Mouse (Mus musculus) frontal cortex, adult (tissue): ENCODE measurements around the gene Dnajb1.

Source experiments
- ATAC-seq: cut with Nextera tagmentation; 2 replicates; pipeline ENCODE4 v1.9.2; 2017; ENCODE audit warnings: mild to moderate bottlenecking, moderate library complexity, mixed read lengths; ENCODE audit not compliant: low TSS enrichment

Gene Dnajb1

DNA sequence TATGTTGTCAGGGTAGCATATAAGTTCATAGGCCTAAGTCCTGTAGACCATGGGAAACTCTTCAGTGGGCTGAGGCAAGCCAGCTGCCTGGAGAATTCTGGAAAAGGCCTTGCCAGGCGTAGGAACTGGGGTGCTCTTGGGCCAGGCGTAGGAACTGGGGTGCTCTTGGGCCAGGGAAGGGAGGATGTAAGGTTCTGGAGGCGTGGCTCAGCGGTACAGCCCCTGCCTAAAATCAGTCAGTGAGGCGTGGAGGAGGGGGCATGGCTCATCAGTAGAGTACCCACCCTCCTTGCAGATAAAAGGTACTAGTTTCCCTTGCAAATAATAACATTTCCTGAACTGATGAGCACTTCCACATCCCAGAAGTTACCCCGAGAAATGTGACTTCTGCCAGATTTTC lies 46.7 kb downstream of the Dnajb1 start:
- ATAC-seq = no peak

- no peak for ATAC-seq
Measured at GRCm38 (mm10) chr8:83656043-83656442, 48.0 kb downstream of the Dnajb1 start.

DNA sequence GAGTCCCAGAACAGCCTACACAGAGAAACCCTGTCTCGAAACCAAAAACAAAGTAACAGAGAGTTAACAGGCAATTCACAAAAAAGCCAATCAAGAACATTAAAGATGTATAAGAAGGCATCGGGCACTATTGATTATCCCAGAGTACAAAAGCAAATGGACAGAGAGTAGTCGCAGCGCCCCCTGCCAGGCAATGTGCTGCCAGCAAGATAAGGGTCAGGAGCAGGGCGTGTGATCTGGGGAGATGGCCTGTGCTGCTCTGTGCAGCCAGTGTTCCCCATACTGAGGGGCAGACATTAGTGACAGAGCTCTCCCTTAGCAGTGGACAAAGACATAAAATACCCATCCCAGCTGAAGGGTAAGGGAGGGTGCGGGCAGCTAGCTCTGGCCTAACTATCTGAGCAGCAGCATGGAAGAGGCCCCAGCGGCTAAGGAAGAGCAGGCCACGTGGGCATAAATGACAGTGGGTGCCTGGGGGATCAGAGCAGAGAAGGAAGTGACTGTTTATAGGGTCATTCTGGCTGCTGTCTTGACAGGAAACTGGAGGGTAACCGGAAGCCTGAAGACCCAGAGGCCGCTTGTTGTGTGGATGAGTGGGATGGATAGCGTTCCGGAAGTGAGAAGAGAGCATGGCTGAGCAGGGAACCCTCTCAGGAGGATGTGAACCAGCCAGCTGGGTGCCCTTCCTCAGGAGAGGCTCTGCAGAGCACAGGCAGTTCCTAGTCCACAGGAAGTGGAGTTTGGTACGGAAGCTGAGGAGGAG lies 48.7 kb downstream of the Dnajb1 start:
- no peak for ATAC-seq

DNA sequence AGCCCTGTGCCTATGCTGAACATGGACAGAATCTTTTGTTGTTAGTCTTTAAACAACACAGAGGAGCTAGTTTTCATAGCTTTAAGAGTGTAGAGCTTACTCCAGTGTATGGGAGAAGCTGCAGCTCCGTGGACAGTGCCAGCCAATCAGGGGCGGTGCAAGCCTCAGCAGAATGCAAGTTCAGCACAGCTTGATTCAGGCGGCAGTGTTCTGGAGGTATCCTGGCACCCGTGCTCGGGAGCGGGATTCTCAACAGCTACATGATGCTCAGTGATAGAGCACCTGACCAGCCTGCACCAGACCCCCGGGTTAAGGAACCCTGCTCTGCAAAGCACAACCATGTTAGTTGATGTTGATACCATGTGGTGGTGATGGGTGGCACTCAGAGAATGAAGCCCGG lies 52.6 kb downstream of the Dnajb1 start:
- ATAC-seq = peak; percentile 68

GRCm38 (mm10) chr8:83660995-83661680 lies 53.1 kb downstream of the Dnajb1 start:
- peak; percentile 34; the same call in 1 of the 2 replicates for ATAC-seq
